15 mouse cellular contexts compared by ENCODE assay signal in the genomic region with DNA sequence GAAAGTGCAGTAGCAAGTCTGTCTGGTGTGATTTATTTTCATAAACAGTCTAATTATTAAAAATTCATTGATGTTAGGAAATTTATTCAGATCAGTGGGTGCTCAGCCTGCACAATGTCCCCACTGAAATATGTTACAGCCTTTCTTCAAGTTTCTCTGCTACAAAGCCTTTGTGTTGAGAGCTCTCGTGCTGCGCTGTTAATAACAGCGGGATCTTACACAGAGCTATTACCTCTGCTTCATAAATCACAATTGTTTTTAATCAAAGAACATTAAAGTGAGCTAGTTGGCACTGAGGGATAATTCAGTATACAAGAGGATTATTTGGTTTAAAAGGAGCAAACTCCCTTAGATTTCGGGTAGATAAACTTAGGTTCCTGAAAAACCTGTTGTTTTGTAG.
"Had no signal": no experiment of that assay in that cellular context is flagged by ENCODE, and none has a peak within 500 bp of the region (broad histone marks: within the 10 kb centered on the region; RNA-seq: fewer than 3 reads in every experiment).

No protein-coding gene starts in this region.

- H3K4me1 ChIP-seq: limb, embryonic 15.5 days; liver, embryonic 13.5 days; lung, embryonic 15.5 days; megakaryocyte, embryonic 14.5 days; midbrain, embryonic 13.5 days had no signal

- H3K4me3 ChIP-seq: limb, embryonic 15.5 days; liver, embryonic 13.5 days; lung, embryonic 15.5 days; megakaryocyte, embryonic 14.5 days; midbrain, embryonic 13.5 days had no signal

- H3K27ac ChIP-seq: limb, embryonic 15.5 days; liver, embryonic 13.5 days; lung, embryonic 15.5 days; macrophage; midbrain, embryonic 13.5 days; stomach, postnatal 0 days had no signal

- H3K9me3 ChIP-seq: limb, embryonic 15.5 days; liver, embryonic 13.5 days; lung, embryonic 15.5 days; megakaryocyte, embryonic 14.5 days; midbrain, embryonic 13.5 days had no signal

- ATAC-seq: intestine, postnatal 0 days; liver, postnatal 0 days; midbrain, embryonic 13.5 days had no signal

- H3K36me3 ChIP-seq: limb, embryonic 15.5 days; liver, embryonic 13.5 days; lung, embryonic 15.5 days; midbrain, embryonic 13.5 days had no signal

- H3K4me2 ChIP-seq: limb, embryonic 15.5 days; liver, embryonic 13.5 days; lung, embryonic 15.5 days; midbrain, embryonic 13.5 days had no signal

- H3K9ac ChIP-seq: limb, embryonic 15.5 days; liver, embryonic 13.5 days; liver, postnatal 0 days; lung, embryonic 15.5 days; midbrain, embryonic 13.5 days had no signal

- DNase-seq: kidney, adult 8-10 months; kidney, postnatal 25 days; liver, embryonic 13.5 days; liver, postnatal 0 days; lung, postnatal 14 days; right cerebral cortex, adult 18-20 months; right cerebral cortex, postnatal 25 days; thymus, postnatal 4 days had no signal

- H3K27me3 ChIP-seq: limb, embryonic 15.5 days; liver, embryonic 13.5 days; lung, embryonic 15.5 days; megakaryocyte, embryonic 14.5 days; midbrain, embryonic 13.5 days had no signal
